Mouse (Mus musculus) layer of hippocampus, adult 2 months (tissue): ENCODE data around the gene Naa35. TPM values are rescaled to one million over a fixed set of nuclear protein-coding genes. Genes with fewer than 3 reads are reported as not detected.
"Not testable (repeated sequence)": the region's sequence is repeated elsewhere in the genome, so short reads cannot be mapped to it uniquely, and the experiment has no call there.

Experiments used
- DNase-seq, 2 experiments: peaks; one replicate each; pipeline ENCODE4 v3.0.0; 2022; ENCODE audit warnings: low spot score in 2 of 2
- H3K27ac ChIP-seq: fragments of 200-600 bp; 2 replicates; pipeline ENCODE4 v1.8.1; 2022
- H3K4me3 ChIP-seq: fragments of 200-600 bp; 2 replicates; pipeline ENCODE4 v1.8.1; 2022; ENCODE audit warnings: mild to moderate bottlenecking
- CTCF ChIP-seq: fragments of 200-600 bp; conservative IDR thresholded peaks from 2 replicates; pipeline ENCODE4 v1.8.1; 2022; ENCODE audit warnings: antibody characterized with exemption, mild to moderate bottlenecking, moderate library complexity
- total RNA-seq, 2 experiments: library from RNA; stranded (reverse); gene quantifications; 2 replicates each; pipeline ENCODE4 v1.2.3; 2021

The Naa35 gene
- total RNA-seq, 2 experiments from 2014 or later: 88.5 to 98.8 TPM

GRCm38 (mm10) chr13:59587201-59587600 is 2.1 kb downstream of the Naa35 start:
- TF ChIP-seq CTCF: no peak
- Histone ChIP-seq H3K4me3 (no peak overlapping the region), H3K27ac (no peak overlapping the region)
- DNase-seq: no peak

- DNase-seq: no peak
- TF ChIP-seq CTCF: no peak
- H3K27ac ChIP-seq: no peak overlapping the region
- no peak overlapping the region for H3K4me3 ChIP-seq
These were observed 4.6 kb downstream of the Naa35 start for GRCm38 (mm10) chr13:59589672-59590071.

GRCm38 (mm10) chr13:59590691-59591090 is 5.6 kb downstream of the Naa35 start:
- TF ChIP-seq CTCF: no peak
- no peak overlapping the region for H3K27ac ChIP-seq
- H3K4me3 ChIP-seq: no peak overlapping the region
- no peak for DNase-seq

- not testable (repeated sequence) for H3K4me3 ChIP-seq, DNase-seq
These were observed 7.0 kb downstream of the Naa35 start for GRCm38 (mm10) chr13:59592058-59592457.

GRCm38 (mm10) chr13:59592630-59593029 is 7.6 kb downstream of the Naa35 start:
- no peak for DNase-seq
- Histone ChIP-seq H3K4me3 (no peak overlapping the region), H3K27ac (no peak overlapping the region)
- TF ChIP-seq CTCF: no peak

More at GRCm38 (mm10) chr13:59592058-59592457, 7.0 kb downstream of the Naa35 start:
- not testable (repeated sequence) for H3K27ac ChIP-seq

- H3K4me3 ChIP-seq: no peak overlapping the region
- H3K27ac ChIP-seq: no peak overlapping the region
- DNase-seq: no peak
- no peak for TF ChIP-seq CTCF
These were observed 18.0 kb downstream of the Naa35 start for GRCm38 (mm10) chr13:59603096-59603495.

- no peak overlapping the region for H3K27ac ChIP-seq
- no peak for DNase-seq
- no peak for TF ChIP-seq CTCF
- H3K4me3 ChIP-seq: no peak overlapping the region
These were observed 19.5 kb downstream of the Naa35 start for GRCm38 (mm10) chr13:59604511-59604910.

GRCm38 (mm10) chr13:59605221-59605922 is 20.3 kb downstream of the Naa35 start:
- no peak for DNase-seq

GRCm38 (mm10) chr13:59609885-59610284 is 24.8 kb downstream of the Naa35 start:
- Histone ChIP-seq H3K4me3 (no peak overlapping the region), H3K27ac (no peak overlapping the region)
- TF ChIP-seq CTCF: no peak
- no peak for DNase-seq

More at GRCm38 (mm10) chr13:59605221-59605922, 20.3 kb downstream of the Naa35 start:
- Histone ChIP-seq H3K27ac (no peak overlapping the region), H3K4me3 (no peak overlapping the region)
- TF ChIP-seq CTCF: no peak

- no peak for TF ChIP-seq CTCF
- H3K27ac ChIP-seq: no peak overlapping the region
These were observed 25.4 kb downstream of the Naa35 start for GRCm38 (mm10) chr13:59610437-59610836.

GRCm38 (mm10) chr13:59613868-59614267 is 28.8 kb downstream of the Naa35 start:
- DNase-seq: no peak
- Histone ChIP-seq H3K4me3 (no peak overlapping the region), H3K27ac (no peak overlapping the region)
- no peak for TF ChIP-seq CTCF

More at GRCm38 (mm10) chr13:59610437-59610836, 25.4 kb downstream of the Naa35 start:
- H3K4me3 ChIP-seq: no peak overlapping the region
- no peak for DNase-seq

- Histone ChIP-seq H3K27ac (peak overlapping the region; percentile 1; the same call in 1 of the 2 replicates), H3K4me3 (no peak overlapping the region)
- no peak for DNase-seq
- no peak for TF ChIP-seq CTCF
These were observed 30.1 kb downstream of the Naa35 start for GRCm38 (mm10) chr13:59615152-59615551.

GRCm38 (mm10) chr13:59615554-59615953 is 30.5 kb downstream of the Naa35 start:
- no peak for TF ChIP-seq CTCF
- Histone ChIP-seq H3K27ac (peak overlapping the region; percentile 1; the same call in 1 of the 2 replicates), H3K4me3 (no peak overlapping the region)
- no peak for DNase-seq

GRCm38 (mm10) chr13:59618463-59618862 is 33.4 kb downstream of the Naa35 start:
- H3K27ac ChIP-seq: no peak overlapping the region
- DNase-seq: no peak
- no peak for TF ChIP-seq CTCF
- H3K4me3 ChIP-seq: no peak overlapping the region
